Mouse (Mus musculus) heart, postnatal 0 days (tissue): ENCODE measurements at regions not wholly inside any gene's neighbourhood (a gene's known extent, or its start where the extent isn't known, plus 50 kb on each side); places are given as distances from the start of the nearest gene placed in this dataset.

Experiments
- CTCF ChIP-seq: IDR thresholded peaks from 2 replicates; pipeline ENCODE4 v1.5.1; 2016; ENCODE audit warnings: antibody characterized with exemption, control low read depth, low read depth
- EP300 ChIP-seq: IDR thresholded peaks from 2 replicates; pipeline ENCODE4 v1.6.1; 2016; ENCODE audit warnings: antibody characterized with exemption, low read depth

- no peak for TF ChIP-seq CTCF
- no peak for TF ChIP-seq EP300
Observed at GRCm38 (mm10) chr5:4308514-4308913, 116.3 kb downstream of the Mterf1b start.
